Mouse (Mus musculus): ENCODE results near the gene Cmtr1. TPM values are rescaled to one million over a fixed set of nuclear protein-coding genes. Genes with fewer than 3 reads are reported as not detected.
"Not testable (repeated sequence)": the region's sequence is repeated elsewhere in the genome, so short reads cannot be mapped to it uniquely, and the experiment has no call there.

The Cmtr1 gene
- 491 TPM in 1 of 2 replicates, not detected in the other for polyA plus RNA-seq (2012; ENCODE audit: insufficient read depth, insufficient read length, low replicate concordance, missing spikeins)

DNA sequence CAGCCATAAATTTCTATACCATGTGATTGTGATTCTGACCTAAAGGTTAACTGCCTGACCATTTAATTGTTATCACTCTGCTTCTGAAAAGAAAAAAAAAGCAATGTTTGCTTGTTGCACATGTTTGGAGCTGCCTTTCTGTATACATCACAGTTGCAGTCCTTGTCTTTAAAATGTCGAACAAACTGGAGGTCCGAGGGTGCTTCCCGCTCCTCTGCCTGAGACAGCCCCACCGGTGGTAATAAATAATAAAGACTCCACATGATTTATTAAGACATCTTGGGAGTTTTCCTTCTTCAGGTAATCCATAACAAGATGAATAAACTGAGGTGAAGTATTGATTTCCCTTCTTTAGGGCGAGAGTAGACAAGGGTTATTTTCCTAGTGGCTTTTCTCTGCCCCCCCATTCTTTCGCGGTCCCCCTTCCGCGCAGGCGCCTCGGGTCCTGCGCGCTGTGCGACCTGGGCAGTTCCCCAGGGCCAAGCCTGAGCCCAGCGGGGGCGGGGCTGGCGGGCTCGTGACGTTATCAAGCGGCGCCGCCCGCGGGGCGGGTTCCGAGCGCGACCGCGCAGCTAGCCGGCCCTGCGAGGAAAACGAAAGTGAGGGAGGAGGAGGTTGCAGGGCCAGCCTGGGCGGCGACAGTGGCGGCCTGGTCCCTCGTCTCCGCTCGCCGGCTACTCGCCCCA lies at the start of gene Cmtr1:
Cmtr1 (plus strand) TSS at position 520 of the 686 bp plus-strand sequence.
- peak within 1 kb of the TSS; percentile 34 for H3K27ac ChIP-seq (ENCODE audit: insufficient read depth, low read depth, low read length)
- H3K4me1 ChIP-seq (ENCODE audit: control insufficient read depth, insufficient read depth, low read length) = peaks cover 4% of the 10 kb centered on the region
- H3K4me3 ChIP-seq (ENCODE audit: insufficient read depth, low read depth, low read length) = peak within 1 kb of the TSS; percentile 72
- WGBS = under 1% methylated on average over 41 of the region's 41 CpGs
- TF ChIP-seq POLR2A (IDR thresholded peaks at IDR 0.05; ENCODE audit: insufficient read depth, low read depth, low read length) = peak; percentile 84; the same call in 1 of the 2 replicates
- no peak for TF ChIP-seq CTCF (IDR thresholded peaks at IDR 0.05; ENCODE audit: insufficient read depth, low read depth, low read length)

DNA sequence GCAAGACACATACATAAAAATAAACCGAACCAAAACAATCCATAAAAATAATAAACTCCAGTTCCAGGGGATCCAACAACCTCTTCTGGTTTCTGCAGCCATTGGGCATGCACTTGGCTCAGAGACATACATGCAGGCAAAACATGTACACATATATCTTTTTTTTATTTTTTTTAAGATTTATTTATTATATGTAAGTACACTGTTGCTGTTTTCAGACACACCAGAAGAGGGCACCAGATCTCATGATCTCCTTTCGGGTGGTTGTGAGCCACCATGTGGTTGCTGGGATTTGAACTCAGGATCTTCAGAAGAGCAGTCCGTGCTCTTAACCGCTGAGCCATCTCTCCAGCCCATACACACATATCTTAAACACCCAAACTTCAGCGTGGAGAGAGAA lies 46.9 kb upstream of the Cmtr1 start:
- H3K4me1 ChIP-seq (ENCODE audit: control insufficient read depth, insufficient read depth, low read length); H3K27ac ChIP-seq (ENCODE audit: insufficient read depth, low read depth, low read length); H3K4me3 ChIP-seq (ENCODE audit: insufficient read depth, low read depth, low read length): not testable (repeated sequence)
- WGBS = 85% methylated on average over 5 of the region's 5 CpGs

DNA sequence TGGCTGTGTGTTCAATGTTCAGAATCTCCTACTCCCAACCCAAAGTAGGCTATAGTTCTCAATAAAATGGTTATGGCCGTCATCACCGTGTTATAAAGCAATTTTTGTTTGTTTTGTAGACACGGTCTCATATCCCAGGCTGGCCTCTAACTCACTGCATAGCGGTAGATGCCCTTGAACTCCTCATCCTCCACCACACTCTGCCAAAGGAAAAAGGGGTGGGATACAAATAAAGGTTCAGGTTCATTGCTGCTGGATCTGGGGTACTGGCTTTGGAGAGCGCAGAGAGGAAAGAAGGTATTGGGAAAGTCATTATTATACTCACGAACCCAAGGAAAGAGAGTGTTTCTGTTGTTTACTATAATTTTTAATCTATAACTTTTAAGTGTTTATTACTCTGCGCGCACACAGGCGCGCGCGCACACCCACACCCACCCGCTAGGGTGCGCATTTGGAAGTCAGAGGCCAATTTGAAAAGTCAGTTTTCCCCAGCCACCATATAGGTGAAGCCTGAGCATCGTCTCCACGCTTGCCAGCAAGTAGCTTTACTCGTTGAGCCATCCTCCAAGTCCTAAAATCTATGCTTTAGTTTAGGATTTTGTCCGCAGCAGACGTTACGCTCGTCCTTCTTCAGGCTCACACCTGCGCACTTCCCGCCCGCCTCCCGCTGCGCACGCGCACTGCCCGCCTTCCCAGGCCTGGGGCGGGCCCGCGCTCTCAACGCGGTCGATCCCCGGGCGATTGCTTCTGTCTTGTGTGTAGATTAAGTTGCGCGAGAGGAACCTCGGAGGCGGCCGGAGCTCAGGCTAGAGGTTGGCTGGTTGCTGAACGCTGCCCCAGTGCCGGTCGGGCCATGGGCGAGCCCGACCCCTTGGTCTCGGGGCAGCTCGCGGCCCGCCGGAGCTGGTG lies 46.0 kb upstream of the Cmtr1 start, which contains the start of the genes Rnf8 and Gm28043:
Rnf8 (plus strand) TSS at position 676 of the 909 bp plus-strand sequence.
Gm28043 (plus strand) TSS at position 762 of the 909 bp plus-strand sequence.
- H3K4me1 ChIP-seq (ENCODE audit: control insufficient read depth, insufficient read depth, low read length) = peaks cover 10% of the 10 kb centered on the region
- peak within 1 kb of the TSS; percentile 82 for H3K27ac ChIP-seq (ENCODE audit: insufficient read depth, low read depth, low read length)
- peak within 1 kb of the TSS; percentile 98 for H3K4me3 ChIP-seq (ENCODE audit: insufficient read depth, low read depth, low read length)
- peak; percentile 94 for TF ChIP-seq CTCF (IDR thresholded peaks at IDR 0.05; ENCODE audit: insufficient read depth, low read depth, low read length)
- peak; percentile 79 for TF ChIP-seq POLR2A (IDR thresholded peaks at IDR 0.05; ENCODE audit: insufficient read depth, low read depth, low read length)
- whole genome bisulfite sequencing = 2% methylated on average over 52 of the region's 52 CpGs

DNA sequence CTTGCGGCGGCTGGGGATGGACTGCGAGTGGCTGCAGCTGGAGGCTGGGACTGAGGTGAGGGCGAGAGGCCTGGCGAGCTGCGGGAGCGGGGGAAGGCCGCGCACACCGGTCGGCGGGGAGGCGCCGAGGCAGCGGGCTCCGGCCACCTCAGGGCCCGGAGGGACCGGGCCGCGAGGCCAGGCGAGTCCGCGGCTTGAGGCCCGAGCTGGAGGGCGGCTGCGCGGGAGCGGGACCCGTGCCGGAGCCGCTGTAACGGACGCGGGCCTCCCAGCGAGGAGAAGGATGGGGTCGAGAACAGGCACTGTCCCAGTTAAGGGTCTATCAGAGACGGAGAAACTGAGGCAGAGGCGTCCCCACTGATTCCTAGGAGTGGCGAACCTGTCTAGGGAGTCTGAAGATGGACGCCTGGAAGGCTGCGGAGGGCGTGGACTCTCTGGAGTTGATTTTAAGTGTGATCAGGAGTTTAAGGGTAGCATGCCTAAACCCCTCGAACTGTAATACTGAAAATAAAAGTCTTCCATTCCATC lies 45.3 kb upstream of the Cmtr1 start:
- Histone ChIP-seq H3K4me1 (ENCODE audit: control insufficient read depth, insufficient read depth, low read length) (peaks cover 10% of the 10 kb centered on the region), H3K4me3 (ENCODE audit: insufficient read depth, low read depth, low read length) (peak overlapping the region; percentile 98), H3K27ac (ENCODE audit: insufficient read depth, low read depth, low read length) (peak overlapping the region; percentile 82)
- no peak for TF ChIP-seq POLR2A (IDR thresholded peaks at IDR 0.05; ENCODE audit: insufficient read depth, low read depth, low read length)
- no peak for TF ChIP-seq CTCF (IDR thresholded peaks at IDR 0.05; ENCODE audit: insufficient read depth, low read depth, low read length)
- under 1% methylated on average over 42 of the region's 43 CpGs for WGBS

DNA sequence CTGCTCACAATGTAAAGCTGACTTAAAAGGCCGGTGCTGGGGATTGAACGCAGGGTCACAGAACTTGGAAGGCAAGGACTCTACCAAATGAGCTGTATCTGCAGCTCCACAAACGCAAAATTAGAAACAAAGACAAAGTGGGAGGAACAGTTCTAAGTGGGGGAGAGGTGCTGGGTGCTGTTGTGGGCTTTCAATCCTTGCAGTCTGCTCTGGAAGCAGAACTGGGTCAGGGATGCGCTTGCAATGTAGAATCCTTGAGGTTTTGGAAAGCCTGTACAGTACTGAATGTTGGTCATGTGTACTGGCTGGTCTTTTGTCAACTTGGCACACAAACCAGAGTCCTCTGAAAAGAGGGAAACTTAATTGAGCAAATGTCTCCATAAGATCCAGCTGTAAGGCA lies 44.8 kb upstream of the Cmtr1 start:
- no peak overlapping the region for H3K27ac ChIP-seq (ENCODE audit: insufficient read depth, low read depth, low read length)
- TF ChIP-seq CTCF (IDR thresholded peaks at IDR 0.05; ENCODE audit: insufficient read depth, low read depth, low read length) (no peak), POLR2A (IDR thresholded peaks at IDR 0.05; ENCODE audit: insufficient read depth, low read depth, low read length) (no peak)
- under 1% methylated on average over 4 of the region's 4 CpGs for WGBS
- peak overlapping the region; percentile 98 for H3K4me3 ChIP-seq (ENCODE audit: insufficient read depth, low read depth, low read length)
- H3K4me1 ChIP-seq (ENCODE audit: control insufficient read depth, insufficient read depth, low read length) = peaks cover 10% of the 10 kb centered on the region

DNA sequence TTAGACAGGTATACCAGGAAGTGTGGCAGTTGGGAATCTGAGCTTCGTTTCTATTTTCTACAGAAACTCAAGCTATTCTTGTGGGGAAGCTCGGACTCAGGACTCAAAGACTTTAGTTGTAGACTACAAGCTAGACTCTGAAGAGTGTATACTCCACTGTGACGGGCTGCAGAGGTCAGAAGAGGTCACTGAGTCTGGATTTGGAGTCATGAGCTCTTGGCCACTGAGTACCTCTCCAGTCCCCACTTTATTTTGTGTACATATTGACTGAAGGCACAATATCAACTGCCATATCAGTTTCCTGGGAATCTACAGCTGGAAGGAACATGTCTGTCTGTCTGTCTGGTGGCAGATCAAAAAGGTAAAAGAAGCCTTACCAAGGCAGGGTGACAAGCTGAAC lies 41.2 kb upstream of the Cmtr1 start:
- Histone ChIP-seq H3K27ac (ENCODE audit: insufficient read depth, low read depth, low read length) (no peak overlapping the region), H3K4me3 (ENCODE audit: insufficient read depth, low read depth, low read length) (no peak overlapping the region), H3K4me1 (ENCODE audit: control insufficient read depth, insufficient read depth, low read length) (peaks cover 10% of the 10 kb centered on the region)
- TF ChIP-seq POLR2A (IDR thresholded peaks at IDR 0.05; ENCODE audit: insufficient read depth, low read depth, low read length) (no peak), CTCF (IDR thresholded peaks at IDR 0.05; ENCODE audit: insufficient read depth, low read depth, low read length) (no peak)
- 83% methylated on average over 3 of the region's 3 CpGs for WGBS

DNA sequence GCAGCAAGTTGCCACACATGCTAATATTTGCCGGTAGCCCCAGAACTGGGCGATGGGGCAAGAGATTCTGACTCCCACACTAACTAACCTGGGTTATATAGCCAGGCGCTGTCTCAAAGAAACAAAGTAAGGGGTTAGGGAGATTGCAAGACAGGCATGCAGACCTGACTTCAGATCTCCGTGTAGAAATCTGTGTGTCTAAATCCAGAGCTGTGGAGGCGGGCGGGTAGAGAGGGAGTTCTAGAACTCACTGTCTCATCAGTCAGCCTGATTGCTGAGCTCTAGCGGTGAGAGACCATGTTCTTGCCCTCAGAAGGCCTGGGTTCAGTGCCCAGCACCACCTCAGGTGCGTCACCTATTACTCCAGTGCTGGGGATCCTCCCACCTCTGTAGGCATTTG lies 36.9 kb upstream of the Cmtr1 start:
- Histone ChIP-seq H3K4me1 (ENCODE audit: control insufficient read depth, insufficient read depth, low read length) (peaks cover 3% of the 10 kb centered on the region; the same call in 1 of the 2 replicates), H3K4me3 (ENCODE audit: insufficient read depth, low read depth, low read length) (no peak overlapping the region), H3K27ac (ENCODE audit: insufficient read depth, low read depth, low read length) (no peak overlapping the region)
- WGBS = 89% methylated on average over 8 of the region's 8 CpGs
- TF ChIP-seq POLR2A (IDR thresholded peaks at IDR 0.05; ENCODE audit: insufficient read depth, low read depth, low read length) (no peak), CTCF (IDR thresholded peaks at IDR 0.05; ENCODE audit: insufficient read depth, low read depth, low read length) (no peak)

DNA sequence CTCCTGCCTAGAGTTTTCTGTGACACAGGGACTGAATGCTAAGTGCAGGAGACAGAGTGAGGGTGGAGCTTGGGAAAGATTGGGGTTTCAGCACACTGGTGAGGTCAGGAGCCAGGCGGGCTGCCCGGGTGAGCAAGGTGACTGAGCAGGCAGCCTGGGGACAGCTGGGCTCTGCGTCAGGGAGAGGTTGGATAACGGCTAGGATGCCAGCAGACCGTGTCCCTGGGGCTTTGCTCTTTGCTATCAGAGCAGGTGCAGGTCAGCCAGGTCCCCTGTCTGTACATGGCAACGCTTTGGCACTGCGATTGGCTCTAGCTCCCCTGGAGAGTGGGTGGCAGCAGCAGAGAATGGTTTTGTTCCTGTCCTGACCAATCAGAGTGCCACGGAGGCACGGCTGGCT lies 33.1 kb upstream of the Cmtr1 start:
- WGBS = 88% methylated on average over 9 of the region's 9 CpGs
- Histone ChIP-seq H3K4me1 (ENCODE audit: control insufficient read depth, insufficient read depth, low read length) (peaks cover 3% of the 10 kb centered on the region; the same call in 1 of the 2 replicates), H3K27ac (ENCODE audit: insufficient read depth, low read depth, low read length) (no peak overlapping the region), H3K4me3 (ENCODE audit: insufficient read depth, low read depth, low read length) (no peak overlapping the region)
- no peak for TF ChIP-seq CTCF (IDR thresholded peaks at IDR 0.05; ENCODE audit: insufficient read depth, low read depth, low read length)
- TF ChIP-seq POLR2A (IDR thresholded peaks at IDR 0.05; ENCODE audit: insufficient read depth, low read depth, low read length) = no peak

All from olfactory bulb, adult 2 months (tissue).